In the genomic region with DNA sequence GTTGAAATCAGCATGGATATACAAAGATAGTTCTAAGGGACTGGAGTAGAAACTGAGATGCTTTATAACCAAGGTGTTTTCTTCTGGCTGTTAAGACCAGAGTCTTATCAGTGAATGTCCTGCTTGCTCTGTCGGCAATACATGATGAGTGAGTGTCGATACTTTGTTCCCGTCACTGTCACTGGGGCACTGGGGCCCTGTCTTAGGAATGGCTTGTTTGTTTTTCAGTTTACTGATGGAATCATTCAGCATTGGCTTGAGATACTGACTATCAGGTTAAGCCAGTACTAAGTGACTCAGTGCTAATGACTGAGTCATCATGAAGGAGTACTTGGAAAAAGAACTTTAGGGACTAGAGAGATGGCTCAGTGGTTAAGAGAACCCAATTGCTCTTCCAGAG, we compare ENCODE assay signal across 21 mouse cellular contexts. TPM values are rescaled to one million over a fixed set of nuclear protein-coding genes. Genes with fewer than 3 reads are reported as not detected.
DNase-seq lines count a peak whose midpoint lies in the region; ATAC-seq lines count a peak whose summit lies in the region.
"Had no signal": no experiment of that assay in that cellular context is flagged by ENCODE, and none has a peak within 500 bp of the region (broad histone marks: within the 10 kb centered on the region; RNA-seq: fewer than 3 reads in every experiment).

No protein-coding gene starts in this region.

- no peak overlapping the region for H3K4me3 ChIP-seq in heart, embryonic 11.5 days (ENCODE audit: low read depth, low read length)
- H3K4me3 ChIP-seq in liver, embryonic 11.5 days (ENCODE audit: low read depth, low read length) = no peak overlapping the region
- no peak overlapping the region for H3K4me3 ChIP-seq in midbrain, embryonic 14.5 days (replicated peaks; ENCODE audit: low read depth, low read length)
- no peak overlapping the region for H3K4me3 ChIP-seq in forebrain, embryonic 10.5 days
- H3K4me3 ChIP-seq: erythroblast, embryonic 14.5 days; gastrocnemius, adult 2 months; hindbrain, embryonic 15.5 days; limb, embryonic 13.5 days; lung, embryonic 15.5 days; neural tube, embryonic 12.5 days had no signal

- no peaks in the 10 kb centered on the region for H3K27me3 ChIP-seq in heart, embryonic 11.5 days (ENCODE audit: control insufficient read depth, insufficient read depth, low read length)
- H3K27me3 ChIP-seq in liver, embryonic 11.5 days (replicated peaks; ENCODE audit: control insufficient read depth, insufficient read depth, low read length) = no peaks in the 10 kb centered on the region
- H3K27me3 ChIP-seq in midbrain, embryonic 14.5 days (ENCODE audit: control insufficient read depth, insufficient read depth, low read length) = no peaks in the 10 kb centered on the region
- H3K27me3 ChIP-seq in forebrain, embryonic 10.5 days (ENCODE audit: poor library complexity, severe bottlenecking) = no peaks in the 10 kb centered on the region
- H3K27me3 ChIP-seq: hindbrain, embryonic 15.5 days; limb, embryonic 13.5 days; lung, embryonic 15.5 days; neural tube, embryonic 12.5 days had no signal

- WGBS in heart, embryonic 11.5 days (ENCODE audit: insufficient replicate concordance) = 27% methylated on average over 3 of the region's 3 CpGs
- 24% methylated on average over 3 of the region's 3 CpGs for WGBS in liver, embryonic 11.5 days
- 92% methylated on average over 3 of the region's 3 CpGs for WGBS in midbrain, embryonic 14.5 days
- WGBS in forebrain, embryonic 10.5 days = 98% methylated on average over 3 of the region's 3 CpGs

- H3K9me3 ChIP-seq in heart, embryonic 11.5 days (replicated peaks; ENCODE audit: control insufficient read depth, low read length) = no peaks in the 10 kb centered on the region
- no peaks in the 10 kb centered on the region for H3K9me3 ChIP-seq in liver, embryonic 11.5 days (ENCODE audit: control insufficient read depth, low read length)
- H3K9me3 ChIP-seq in midbrain, embryonic 14.5 days (ENCODE audit: control insufficient read depth, low read length) = no peaks in the 10 kb centered on the region
- no peaks in the 10 kb centered on the region for H3K9me3 ChIP-seq in forebrain, embryonic 10.5 days
- H3K9me3 ChIP-seq: hindbrain, embryonic 15.5 days; limb, embryonic 13.5 days; lung, embryonic 15.5 days; neural tube, embryonic 12.5 days had no signal

- H3K9ac ChIP-seq in heart, embryonic 11.5 days (ENCODE audit: low read depth, low read length) = no peak overlapping the region
- H3K9ac ChIP-seq in liver, embryonic 11.5 days (ENCODE audit: low read depth, low read length) = no peak overlapping the region
- H3K9ac ChIP-seq in midbrain, embryonic 14.5 days (replicated peaks; ENCODE audit: low read length) = no peak overlapping the region
- H3K9ac ChIP-seq: hindbrain, embryonic 15.5 days; limb, embryonic 13.5 days; lung, embryonic 15.5 days; neural tube, embryonic 12.5 days had no signal

- H3K4me1 ChIP-seq in heart, embryonic 11.5 days (ENCODE audit: control insufficient read depth, insufficient read depth, low read length) = no peaks in the 10 kb centered on the region
- peaks cover 18% of the 10 kb centered on the region for H3K4me1 ChIP-seq in liver, embryonic 11.5 days (replicated peaks; ENCODE audit: control insufficient read depth, insufficient read depth, low read length)
- no peaks in the 10 kb centered on the region for H3K4me1 ChIP-seq in midbrain, embryonic 14.5 days (ENCODE audit: control insufficient read depth, insufficient read depth, low read length)
- no peaks in the 10 kb centered on the region for H3K4me1 ChIP-seq in forebrain, embryonic 10.5 days
- H3K4me1 ChIP-seq: hindbrain, embryonic 15.5 days; limb, embryonic 13.5 days; lung, embryonic 15.5 days; neural tube, embryonic 12.5 days had no signal

- H3K36me3 ChIP-seq in heart, embryonic 11.5 days (ENCODE audit: control insufficient read depth, insufficient read depth, low read length) = no peaks in the 10 kb centered on the region
- H3K36me3 ChIP-seq in liver, embryonic 11.5 days (ENCODE audit: control insufficient read depth, insufficient read depth, low read length) = no peaks in the 10 kb centered on the region; the same call in 1 of the 2 replicates
- H3K36me3 ChIP-seq in midbrain, embryonic 14.5 days (ENCODE audit: control insufficient read depth, insufficient read depth, low read length) = peaks cover 61% of the 10 kb centered on the region
- peaks cover 63% of the 10 kb centered on the region for H3K36me3 ChIP-seq in forebrain, embryonic 10.5 days (replicated peaks)

- H3K4me2 ChIP-seq in heart, embryonic 11.5 days = no peak overlapping the region
- H3K4me2 ChIP-seq in liver, embryonic 11.5 days = peak overlapping the region; percentile 39
- no peak overlapping the region for H3K4me2 ChIP-seq in midbrain, embryonic 14.5 days (ENCODE audit: low read length)
- H3K4me2 ChIP-seq: hindbrain, embryonic 15.5 days; limb, embryonic 13.5 days; lung, embryonic 15.5 days; midbrain, embryonic 11.5 days; neural tube, embryonic 12.5 days had no signal

- no peak overlapping the region for H3K27ac ChIP-seq in heart, embryonic 11.5 days (ENCODE audit: low read depth, low read length)
- peak overlapping the region; percentile 76 for H3K27ac ChIP-seq in liver, embryonic 11.5 days (ENCODE audit: low read depth, low read length)
- H3K27ac ChIP-seq in midbrain, embryonic 14.5 days (replicated peaks; ENCODE audit: low read depth, low read length) = no peak overlapping the region
- no peak overlapping the region for H3K27ac ChIP-seq in forebrain, embryonic 10.5 days
- H3K27ac ChIP-seq: gastrocnemius, adult 2 months; hindbrain, embryonic 15.5 days; limb, embryonic 13.5 days; lung, embryonic 15.5 days; neural tube, embryonic 12.5 days had no signal

- DNase-seq in heart, adult 11 months = peak; percentile 25
- DNase-seq in c-Kit-negative CD71-positive TER-119-positive erythroid progenitor cells, embryonic 14.5 days (ENCODE audit: low read depth, low spot score) = peak; percentile 48
- no peak for DNase-seq in liver, embryonic 11.5 days (ENCODE audit: low spot score)
- no peak for DNase-seq in midbrain, embryonic 14.5 days
- DNase-seq in cerebellum, adult 11-12 months = no peak
- DNase-seq in forebrain, embryonic 10.5 days (ENCODE audit: extremely low spot score, low spot score) = no peak
- DNase-seq: adrenal gland, postnatal 25 days; cerebellum, adult 9-10 months; gastrocnemius, adult 2 months; heart, postnatal 36 days; kidney, postnatal 4 days; lung, postnatal 4 days had no signal

- no peak; the same call in 1 of the 2 replicates for ATAC-seq in heart, embryonic 11.5 days (replicated peaks; ENCODE audit: insufficient number of reproducible peaks, low FRiP score, low TSS enrichment)
- peak; percentile 89 for ATAC-seq in liver, embryonic 11.5 days (replicated peaks; ENCODE audit: low FRiP score)
- peak; percentile 65 for ATAC-seq in megakaryocyte progenitor cell, adult 5-6 weeks (replicated peaks; ENCODE audit: poor library complexity)
- ATAC-seq in midbrain, embryonic 14.5 days (ENCODE audit: low FRiP score, low TSS enrichment) = no peak
- ATAC-seq: intestine, embryonic 16.5 days had no signal

RNA-seq across cellular contexts. Expression of a gene that starts 10.1 kb away (rescaled TPM):
- 10.1 and 15.1 TPM in 2 replicates for polyA plus RNA-seq in heart, embryonic 11.5 days (2014; fragmentation: Nextera tagmentation; extraction: Ambion mirVana)
- polyA plus RNA-seq in liver, embryonic 11.5 days (2014; fragmentation: Nextera tagmentation; extraction: Ambion mirVana) = 12.3 and 14.5 TPM in 2 replicates
- total RNA-seq in megakaryocyte progenitor cell, adult 5-6 weeks (2015) = 34.8 and 44.5 TPM in 2 replicates
- 13.5 and 20.6 TPM in 2 replicates for total RNA-seq in megakaryocyte progenitor cell, adult 5-6 weeks (2017)
- polyA plus RNA-seq in midbrain, embryonic 14.5 days (2014; fragmentation: Nextera tagmentation; extraction: Ambion mirVana) = 26.7 and 27.3 TPM in 2 replicates
- 13.1 and 15.3 TPM in 2 replicates for polyA plus RNA-seq in forebrain, embryonic 10.5 days (2016; fragmentation: Nextera tagmentation; extraction: Ambion mirVana)

Comparison
In these comparisons a context has a peak if more than half of its experiments do, and no peak if none do; other contexts are left out.
1. DNase-seq: peak in heart, adult 11 months (single experiment) and c-Kit-negative CD71-positive TER-119-positive erythroid progenitor cells, embryonic 14.5 days (single experiment); none in liver, embryonic 11.5 days (single experiment), midbrain, embryonic 14.5 days (single experiment), cerebellum, adult 11-12 months (single experiment) and forebrain, embryonic 10.5 days (single experiment).
2. ATAC-seq: peak in liver, embryonic 11.5 days (single experiment) and megakaryocyte progenitor cell, adult 5-6 weeks (single experiment); none in heart, embryonic 11.5 days (single experiment) and midbrain, embryonic 14.5 days (single experiment).